Mouse (Mus musculus) heart, postnatal 4 days (tissue): Measurements from ENCODE around the gene Ankrd13d. TPM values are rescaled to one million over a fixed set of nuclear protein-coding genes. Genes with fewer than 3 reads are reported as not detected.

Source experiments
- DNase-seq: peaks from one replicate; pipeline ENCODE4 v3.0.0; 2021
- total RNA-seq, 2 experiments: library from RNA; stranded (reverse); gene quantifications; 2 replicates each; pipeline ENCODE4 v1.2.3; 2021

Ankrd13d gene
- total RNA-seq = 1 to 10 TPM; 1.1 to 1.3 TPM

DNA sequence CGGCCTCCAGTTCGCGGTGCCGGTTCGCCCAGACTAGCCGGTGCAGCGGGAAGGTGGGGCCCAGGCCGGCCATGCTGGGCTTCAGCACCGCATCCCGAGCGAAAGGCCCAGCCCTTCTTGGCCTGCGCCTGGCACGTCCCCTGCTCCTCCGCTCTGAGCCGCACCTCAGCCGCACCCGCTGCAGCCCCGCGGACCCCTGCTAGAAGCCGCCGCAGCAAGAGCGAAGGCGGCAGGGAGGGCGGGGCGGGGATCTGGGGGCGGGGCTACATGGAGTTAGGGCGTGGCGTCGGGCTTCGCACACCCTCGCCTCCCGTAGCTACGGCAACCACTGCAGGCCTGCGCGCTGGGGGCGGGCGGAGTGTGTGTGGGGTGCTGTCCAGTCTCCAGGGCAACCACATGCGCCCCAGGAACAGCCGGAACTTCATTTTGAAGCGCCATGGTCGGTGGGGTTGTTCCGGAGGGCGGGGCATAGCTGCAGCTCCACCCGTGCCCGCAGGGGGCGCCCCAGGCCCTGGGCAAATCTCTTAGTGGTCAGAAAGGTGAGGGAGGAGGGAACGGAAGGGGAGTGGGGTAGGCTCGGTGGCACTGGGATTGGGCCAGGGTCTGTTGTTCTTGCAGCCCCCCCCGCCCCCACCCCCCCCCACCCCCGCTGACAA, at the start of gene Ankrd13d:
Ankrd13d (minus strand) TSS at position 240 of the 656 bp plus-strand sequence.
- peak; percentile 87 for DNase-seq

DNA sequence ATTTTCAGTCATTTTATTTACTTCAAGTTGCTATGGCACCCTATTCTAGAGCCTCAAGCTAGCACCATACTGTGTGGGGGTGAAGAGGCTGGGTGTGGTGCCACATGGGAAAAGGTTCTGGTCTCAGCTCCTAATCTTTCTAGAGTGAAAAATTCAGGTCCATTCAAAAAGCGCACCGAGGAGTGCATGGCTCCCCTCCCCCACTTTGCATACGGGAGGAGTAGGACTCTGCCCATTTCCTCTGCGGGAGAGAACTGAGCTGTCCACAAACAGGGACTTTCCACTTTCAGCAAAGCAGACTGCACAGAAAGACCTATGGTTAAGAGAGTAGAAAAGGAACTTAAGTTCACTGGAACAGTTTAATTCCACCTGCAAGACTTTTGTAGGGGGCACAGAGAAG, 49.7 kb upstream of the Ankrd13d start:
- DNase-seq = peak; percentile 56

DNA sequence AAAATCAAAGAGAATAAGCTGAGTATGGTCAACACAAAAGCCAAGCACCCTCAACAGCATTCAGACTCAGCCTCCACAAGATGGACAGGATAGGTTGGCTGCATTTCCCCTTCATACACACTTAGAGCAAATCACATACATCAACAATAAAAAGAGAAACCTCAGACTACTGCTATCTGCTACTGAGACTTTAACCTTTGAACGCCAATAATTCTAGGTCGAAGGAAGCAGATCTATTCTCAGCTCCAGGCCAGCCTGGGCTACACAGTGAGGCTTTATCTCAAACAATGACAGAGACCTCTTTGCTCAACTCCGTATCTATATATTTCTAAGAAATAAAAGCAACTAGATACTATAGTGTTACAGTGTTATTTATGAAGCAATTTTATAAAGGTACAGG, 48.3 kb upstream of the Ankrd13d start:
- no peak for DNase-seq

DNA sequence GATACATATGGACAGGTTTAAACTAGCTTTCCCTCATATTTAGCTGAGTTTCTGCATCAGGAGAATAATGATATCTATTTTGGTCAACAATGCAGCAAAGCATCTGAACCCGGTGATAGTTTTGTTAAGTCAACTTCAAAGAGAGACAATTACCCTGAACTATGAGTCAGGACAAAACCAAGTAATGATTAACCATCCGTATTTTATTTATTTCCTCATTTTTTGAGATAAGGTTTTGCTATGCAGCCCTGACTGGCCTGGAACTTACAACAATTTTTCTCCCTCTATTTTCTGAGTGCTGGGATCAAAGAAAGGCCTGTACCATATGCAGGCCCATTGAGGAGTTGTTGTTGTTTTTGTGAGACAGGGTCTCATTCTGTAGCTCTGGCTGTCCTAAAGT, 47.7 kb upstream of the Ankrd13d start:
- DNase-seq = no peak

DNA sequence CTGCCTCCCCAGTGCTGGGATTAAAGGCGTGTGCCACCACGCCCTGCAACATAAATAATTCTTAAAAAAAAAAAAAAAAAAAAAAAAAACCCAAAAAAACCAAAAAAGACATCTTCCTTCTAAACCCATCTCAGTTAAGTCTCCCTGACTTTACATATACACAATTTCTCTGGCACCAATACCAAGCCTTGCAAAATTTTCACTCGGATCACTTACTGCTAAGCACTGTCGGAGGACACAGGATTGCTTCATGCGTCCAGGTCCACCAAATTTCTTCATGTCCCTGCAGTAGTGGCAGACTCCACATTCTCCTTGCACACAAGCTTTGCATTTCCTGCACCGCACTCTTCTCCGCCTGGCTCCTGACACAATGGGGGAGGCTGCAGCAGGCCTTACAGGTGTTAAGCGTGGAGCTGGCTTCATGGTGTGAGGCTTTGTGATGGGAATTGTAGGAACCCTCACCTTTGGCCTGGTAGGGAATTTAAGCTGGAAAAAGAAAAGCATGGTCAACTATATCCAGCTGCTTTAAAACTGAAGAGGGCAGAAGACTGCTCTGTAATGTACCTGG, 45.9 kb upstream of the Ankrd13d start:
- DNase-seq = no peak

DNA sequence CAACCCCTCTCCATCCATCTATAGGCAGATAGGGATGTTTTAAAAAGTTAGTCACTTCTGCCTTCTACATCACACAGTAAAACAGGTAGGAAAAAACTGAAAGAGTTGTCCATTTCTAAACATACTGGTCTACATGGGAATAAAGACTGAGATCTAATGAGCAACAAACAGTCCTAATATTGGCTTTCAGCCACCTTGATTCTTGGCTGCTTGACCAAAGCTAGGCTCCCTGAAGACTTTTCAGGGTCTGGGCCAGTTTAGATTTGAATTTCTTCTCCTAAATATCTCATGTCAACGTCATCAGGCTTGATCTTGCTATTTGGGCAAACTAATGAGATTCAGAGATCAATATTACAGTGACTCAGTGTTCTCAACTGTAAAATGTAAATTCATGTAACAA, 43.9 kb upstream of the Ankrd13d start:
- no peak for DNase-seq

DNA sequence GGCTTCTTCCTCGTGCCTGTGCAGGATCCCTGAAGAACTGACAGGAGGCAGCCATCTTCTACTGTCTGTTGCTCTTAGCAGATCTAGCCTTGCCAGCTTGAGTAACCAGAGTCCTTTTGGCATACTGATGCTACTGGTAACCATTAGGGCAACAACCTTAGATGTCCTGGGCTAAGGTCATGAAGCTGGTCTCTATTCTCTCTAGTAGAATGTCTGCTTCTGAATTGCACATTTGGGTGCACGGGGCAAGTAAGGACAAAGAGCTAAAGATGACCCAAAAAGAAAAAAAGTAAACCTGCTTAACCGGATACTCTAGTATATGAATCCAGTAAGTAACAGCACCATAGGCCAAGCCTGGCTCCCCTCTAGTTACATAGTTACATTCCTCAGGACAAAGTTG, 43.2 kb upstream of the Ankrd13d start:
- no peak for DNase-seq

DNA sequence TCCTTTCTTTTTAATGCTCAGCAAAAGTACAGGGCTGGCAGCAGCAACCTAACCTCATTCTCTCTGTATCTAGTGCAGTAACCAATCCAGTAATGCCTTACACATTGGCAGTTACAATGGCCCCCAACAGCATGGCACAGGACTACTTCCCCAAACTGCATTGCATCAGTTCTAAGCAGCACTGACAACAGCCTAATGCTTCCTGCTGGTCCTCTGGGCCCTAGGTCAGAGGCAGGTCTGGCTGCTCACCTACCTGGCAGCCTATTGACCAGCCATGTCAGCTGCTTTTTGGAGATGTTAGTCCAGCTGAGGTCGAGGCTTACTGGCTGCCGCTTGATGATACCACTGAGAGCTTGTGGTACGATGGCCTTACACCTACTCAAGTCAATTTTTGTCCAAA, 39.2 kb upstream of the Ankrd13d start:
- DNase-seq = no peak

DNA sequence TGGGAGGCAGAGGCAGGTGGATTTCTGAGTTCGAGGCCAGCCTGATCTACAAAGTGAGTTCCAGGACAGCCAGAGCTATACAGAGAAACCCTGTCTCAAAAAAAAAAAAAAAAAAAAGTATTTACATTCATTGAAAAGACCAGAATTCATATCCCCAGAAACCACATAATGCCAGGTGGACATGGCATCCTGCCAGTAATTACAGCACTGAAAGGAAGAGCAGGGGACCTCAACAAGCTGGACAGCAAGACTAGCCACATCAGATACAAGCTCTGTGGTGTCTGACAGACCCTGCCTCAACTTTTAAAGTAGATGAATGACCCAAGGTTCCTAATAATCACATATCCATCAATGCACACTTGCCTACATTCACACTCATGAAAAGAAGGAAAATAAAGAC, 38.7 kb upstream of the Ankrd13d start:
- DNase-seq = no peak

DNA sequence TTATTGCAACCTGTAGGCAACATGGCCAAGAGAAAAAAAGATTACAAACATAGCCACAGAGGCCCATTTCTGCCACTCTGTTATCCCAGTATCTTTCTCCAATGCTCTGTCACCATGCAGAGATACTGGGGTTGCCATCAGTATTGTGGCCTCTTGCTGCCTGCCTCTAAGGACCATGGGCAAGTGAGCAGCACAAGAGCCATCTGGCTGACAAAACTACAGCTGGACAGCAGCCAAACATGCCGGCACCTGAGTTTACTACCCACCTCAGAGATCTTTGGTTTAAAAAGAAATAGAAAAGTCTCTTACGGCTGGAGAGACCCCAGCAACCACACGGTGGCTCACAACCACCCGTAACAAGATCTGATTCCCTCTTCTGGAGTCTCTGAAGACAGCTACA, 36.3 kb upstream of the Ankrd13d start:
- no peak for DNase-seq

DNA sequence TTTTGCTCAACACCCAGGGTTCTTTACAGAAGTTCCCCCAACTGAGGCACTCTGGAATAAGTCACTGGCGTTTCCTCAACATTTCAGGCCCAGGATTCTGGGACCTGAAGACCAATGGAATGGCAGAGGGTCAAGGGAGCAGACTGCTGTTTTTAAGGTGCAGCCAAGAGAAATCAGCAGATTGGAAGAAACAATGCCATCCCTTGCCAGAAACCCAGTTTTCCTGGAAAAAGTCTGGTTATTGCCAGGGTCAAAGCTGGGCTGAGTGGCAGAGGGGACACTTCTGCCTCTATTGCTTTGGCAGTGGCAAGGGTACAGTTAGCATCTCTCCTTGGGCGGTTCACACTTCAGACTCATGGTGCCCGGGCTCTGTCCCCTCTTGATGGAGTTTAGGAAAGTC, 34.2 kb upstream of the Ankrd13d start:
- no peak for DNase-seq

DNA sequence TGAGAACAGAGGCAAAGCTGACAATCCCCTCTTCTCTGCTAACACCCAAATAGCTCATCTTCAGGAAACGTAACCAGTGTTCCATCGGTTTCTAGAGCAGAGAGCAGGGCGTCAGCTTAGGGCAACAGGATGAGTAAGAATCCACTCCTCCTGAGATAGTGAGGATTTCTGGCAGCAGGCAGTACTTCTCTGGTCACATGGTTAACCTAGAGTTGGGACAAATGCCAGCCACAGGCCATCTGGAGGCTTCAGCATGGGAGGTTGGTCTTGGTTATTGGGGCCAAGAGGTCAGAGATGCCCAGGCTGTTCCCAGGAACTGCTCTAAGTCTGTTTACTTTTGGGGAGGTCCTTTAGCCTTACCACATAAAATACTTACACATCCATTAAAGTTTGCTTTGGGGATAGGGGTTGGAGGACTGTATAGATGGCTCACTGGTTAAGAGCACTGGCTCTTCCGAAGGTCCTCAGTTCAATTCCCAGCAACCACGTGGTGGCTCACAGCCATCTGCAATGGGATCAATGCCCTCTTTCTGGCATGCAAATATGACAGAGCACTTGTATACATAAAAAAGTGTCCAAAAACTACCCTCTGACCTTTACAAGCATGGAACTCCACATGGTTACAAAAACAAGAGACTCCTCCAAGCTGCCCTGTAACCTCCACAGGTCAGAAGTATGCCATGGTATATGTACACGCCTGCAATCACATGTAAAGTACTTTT, 32.4 kb upstream of the Ankrd13d start:
- DNase-seq = peak; percentile 74

DNA sequence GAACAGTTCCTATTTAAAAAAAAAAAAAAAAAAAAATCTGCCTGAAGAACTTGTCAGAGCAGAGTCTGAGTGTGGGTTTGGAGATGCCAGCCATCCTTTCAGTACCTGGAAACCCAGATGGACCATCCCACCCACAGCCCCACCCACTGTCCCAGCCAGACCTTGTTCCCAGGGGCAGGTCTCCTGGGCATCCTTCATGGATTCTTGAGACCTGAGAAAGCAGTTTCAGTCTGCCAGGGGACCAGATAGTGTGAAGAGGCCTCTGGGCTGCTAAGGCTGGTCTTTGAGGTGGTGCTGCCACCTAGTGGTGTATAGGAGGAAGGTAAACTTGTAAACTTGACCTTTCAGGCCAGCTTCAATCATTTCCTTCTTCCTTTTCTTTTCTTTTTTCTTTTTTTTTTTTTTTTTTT, 26.8 kb upstream of the Ankrd13d start:
- peak; percentile 70 for DNase-seq

DNA sequence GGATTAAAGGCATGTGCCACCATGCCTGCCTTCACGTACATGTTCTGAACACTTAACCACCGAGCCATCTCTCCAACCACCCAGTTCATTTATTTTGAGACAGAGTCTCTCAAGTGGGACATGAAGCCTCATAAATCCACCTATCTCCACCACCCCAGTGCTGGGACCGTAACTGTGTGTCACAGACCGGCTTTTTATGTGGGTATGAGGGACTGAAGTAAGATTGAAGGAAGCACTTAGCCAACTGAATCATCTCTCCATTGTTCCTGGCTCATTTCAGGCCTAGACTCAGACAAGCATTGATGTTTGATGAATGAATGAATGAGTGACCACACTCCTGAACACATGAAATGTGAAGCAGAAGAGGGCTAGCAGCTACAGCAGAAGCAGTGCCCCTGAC, 26.4 kb upstream of the Ankrd13d start:
- no peak for DNase-seq

DNA sequence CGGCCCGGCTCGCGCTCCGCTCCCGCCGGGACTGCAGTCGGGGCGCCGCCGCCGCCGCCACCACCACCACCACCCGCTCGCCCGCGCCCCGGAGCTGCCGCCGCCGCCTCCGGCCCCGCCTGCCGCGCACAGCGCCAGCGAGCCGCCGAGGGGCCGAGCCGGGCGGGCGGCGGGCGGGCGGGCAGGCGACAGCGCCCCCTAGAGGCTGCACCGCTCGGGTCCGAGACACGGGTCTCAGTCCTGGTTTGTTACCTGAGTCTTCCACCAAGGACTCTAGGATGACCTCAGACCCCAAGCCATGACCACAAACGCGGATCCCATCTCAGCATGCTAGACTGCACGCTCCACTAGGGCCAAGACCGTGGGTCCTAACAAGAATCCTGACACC, 23.2 kb upstream of the Ankrd13d start, which contains the start of gene Grk2:
Grk2 (minus strand) TSS at position 33 of the 388 bp plus-strand sequence.
- peak; percentile 88 for DNase-seq

DNA sequence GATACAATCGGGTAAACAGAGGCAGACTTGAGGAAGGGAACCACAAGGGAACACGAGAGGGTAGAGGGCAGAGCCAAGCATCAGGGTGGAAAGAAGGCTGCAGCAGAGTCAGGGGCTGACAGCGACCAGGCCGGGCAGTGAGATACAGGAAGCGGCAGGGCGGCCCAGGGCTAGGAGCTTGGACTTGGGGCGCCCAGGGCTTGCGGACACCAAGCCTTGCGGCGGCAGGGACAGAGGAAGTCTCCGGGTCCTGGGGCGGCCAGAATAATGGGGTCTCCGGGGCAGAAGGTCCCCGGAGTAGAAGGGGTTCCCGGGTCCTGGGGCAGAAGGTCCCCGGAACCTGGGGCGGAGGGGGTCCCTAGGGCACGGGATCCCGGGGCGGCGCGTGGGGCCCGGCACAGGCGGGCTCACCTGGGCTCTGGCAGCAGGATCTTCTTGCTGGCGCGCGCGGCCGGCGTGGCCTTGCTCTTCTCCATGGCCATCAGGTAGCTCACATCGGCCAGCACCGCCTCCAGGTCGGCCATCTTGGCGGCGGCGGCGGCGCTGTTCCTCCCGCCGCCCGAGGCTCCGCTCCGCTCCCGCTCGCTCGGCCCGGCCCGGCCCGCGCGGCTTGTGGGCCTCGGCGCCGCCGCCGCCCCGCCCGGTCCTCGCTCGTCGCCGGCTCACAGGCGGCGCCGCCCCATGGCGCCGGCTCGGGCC, 22.7 kb upstream of the Ankrd13d start:
- DNase-seq = peak; percentile 57

DNA sequence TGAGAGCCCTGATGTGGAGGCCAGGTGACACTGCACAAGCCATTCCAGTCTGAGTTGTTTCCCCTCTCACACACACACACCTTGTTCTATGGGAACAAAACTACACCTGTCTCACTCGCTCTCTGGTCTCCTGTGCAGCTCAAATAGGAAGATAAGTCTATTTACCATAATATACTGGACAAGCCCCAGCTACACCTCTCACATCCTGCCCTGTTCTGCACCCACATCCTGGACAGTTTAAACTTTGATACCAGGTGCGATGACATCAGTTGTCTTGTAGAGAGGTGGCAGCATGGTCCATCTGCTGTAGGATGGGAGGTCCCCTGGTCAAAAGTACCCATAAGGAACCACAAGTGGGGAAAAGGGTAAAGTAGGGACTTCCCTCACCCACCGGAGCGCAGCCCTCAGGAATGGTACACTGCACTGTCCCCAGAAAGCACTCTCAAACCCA, 22.0 kb upstream of the Ankrd13d start:
- no peak for DNase-seq

DNA sequence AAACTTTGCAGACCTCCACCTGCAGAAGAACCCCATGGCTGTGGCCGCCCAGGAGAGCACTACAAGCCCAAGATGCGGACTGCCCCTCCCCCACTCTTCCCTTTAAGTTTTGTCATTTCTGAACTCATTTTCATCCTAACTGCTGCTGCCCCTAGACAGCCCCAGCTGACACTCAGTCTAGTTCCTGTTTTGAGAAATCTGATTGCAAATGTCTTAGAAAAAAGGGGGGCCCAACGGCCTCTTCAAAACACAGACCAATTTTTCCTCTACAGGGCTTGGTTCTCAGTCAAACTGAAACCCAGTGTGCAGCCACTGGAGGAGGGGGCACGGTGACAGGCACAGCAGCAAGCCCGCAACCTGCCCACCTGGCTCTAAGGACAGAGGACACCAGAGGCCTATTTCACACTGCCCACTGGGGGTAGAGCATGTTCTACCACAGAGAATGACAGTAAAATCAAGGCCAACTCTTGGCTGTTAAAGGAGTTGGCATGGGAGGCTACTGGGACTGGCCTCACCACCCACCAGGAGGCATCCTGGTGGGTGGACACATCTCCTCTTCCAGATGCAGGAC, 21.4 kb upstream of the Ankrd13d start:
- no peak for DNase-seq

DNA sequence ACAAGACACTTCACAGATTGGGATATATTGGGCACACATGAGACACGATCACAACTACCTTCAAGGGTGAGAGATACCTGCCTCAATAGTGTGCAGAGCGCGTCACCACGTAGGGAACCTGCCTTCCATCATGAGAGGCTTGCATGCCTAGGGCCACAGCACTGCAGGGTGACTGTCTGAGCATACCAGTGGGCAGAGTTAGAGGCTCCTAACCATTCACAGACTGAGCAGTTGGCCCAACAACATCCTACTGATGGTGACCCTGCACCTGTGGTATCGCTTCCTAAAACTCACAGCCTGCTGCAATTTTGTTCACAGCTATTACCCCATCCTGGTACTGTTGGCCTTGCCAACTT, 20.7 kb upstream of the Ankrd13d start:
- no peak for DNase-seq

DNA sequence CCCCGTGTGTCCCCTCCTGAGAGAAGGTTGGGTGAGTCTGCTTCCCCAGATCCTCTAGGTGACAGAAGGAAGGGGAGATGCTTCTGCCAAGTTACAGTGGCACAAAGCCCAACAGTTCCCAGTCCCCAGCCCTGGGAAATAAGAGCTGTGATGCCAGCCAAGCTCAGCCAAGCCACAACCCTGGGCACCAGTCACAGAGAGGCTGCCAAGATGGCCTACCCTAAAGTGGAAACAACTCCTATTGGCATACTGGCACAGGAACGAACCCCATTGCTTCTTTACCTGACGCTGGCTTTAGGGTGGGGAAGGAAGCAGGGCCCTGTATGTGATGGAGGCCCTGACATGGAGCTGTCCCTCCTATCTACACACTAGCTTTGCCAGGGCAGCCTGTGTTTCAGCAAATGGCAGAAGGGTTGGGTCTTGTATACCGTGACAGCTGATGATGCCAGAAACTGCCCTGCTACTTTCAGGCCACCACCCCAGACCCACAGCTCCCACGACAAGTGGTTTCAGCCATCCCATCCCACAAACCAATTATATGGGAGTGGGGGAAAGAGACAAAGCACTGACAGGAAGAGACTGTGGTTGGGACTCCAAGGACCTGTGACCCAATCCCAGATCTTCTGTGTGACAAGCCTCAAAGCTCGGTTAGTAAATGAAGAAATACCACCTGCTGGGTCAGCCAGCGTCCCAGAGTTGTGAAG, 20.2 kb upstream of the Ankrd13d start:
- DNase-seq = peak; percentile 68

DNA sequence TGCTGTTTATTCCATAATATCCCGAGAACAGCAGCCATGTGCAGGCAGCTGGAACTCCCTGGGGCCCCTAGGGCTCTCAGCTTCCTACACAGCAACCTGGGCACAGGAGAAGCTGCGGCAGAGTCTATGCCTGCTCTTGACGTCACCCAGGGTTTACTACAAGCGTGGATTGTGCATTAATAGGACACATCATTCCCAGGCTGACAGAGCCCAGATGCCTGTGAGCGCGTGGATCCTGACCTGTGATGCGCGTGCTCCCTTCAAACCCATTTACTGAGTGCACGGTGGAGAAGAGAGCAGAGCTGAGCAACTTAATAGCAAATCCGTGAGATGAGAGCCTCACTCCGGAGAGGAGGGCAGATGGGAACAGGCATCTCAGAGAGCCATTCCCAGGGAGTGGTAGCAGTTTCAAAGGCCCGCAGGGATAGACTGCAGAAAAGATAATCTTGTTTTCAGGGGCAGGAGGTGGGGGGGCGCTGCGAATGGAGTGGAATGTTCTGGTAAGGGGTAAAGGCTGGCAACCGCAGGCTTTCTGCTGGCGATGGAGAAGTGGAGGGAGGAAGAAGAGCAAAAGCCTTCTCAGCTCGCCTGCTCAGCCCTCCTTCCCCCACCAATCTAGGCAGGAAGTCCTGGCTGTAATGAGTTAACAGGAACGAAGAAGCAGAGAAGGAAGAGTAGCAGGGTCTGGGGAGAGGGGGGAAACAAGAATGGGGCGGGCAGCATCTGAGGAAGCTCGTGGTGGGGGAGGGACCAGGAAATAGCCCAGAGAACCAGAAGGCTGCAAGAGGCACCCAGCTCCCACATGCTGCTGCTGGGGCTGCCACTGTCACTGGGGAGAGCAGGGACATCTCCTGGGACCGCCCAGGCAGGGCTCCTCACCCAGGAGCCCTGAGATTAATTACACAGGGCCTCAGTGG, 19.1 kb upstream of the Ankrd13d start:
- peak; percentile 52 for DNase-seq
